Mouse (Mus musculus): ENCODE measurements around the gene Dazl. TPM values are rescaled to one million over a fixed set of nuclear protein-coding genes. Genes with fewer than 3 reads are reported as not detected.

Gene Dazl
- total and polyA plus RNA-seq, 2 experiments from 2014 or later: 0.31 to 0.48 TPM

- no peak overlapping the region for H3K4me3 ChIP-seq (ENCODE audit: low read depth, low read length)
- no peak overlapping the region for H3K27ac ChIP-seq (ENCODE audit: low read depth)
- H3K27me3 ChIP-seq (ENCODE audit: control insufficient read depth, insufficient read depth, low read length): no peaks in the 10 kb centered on the region
- H3K4me2 ChIP-seq (ENCODE audit: low read depth, low read length): no peak overlapping the region
- no peaks in the 10 kb centered on the region for H3K4me1 ChIP-seq (ENCODE audit: control insufficient read depth, insufficient read depth)
- WGBS: 42% methylated on average over 11 of the region's 11 CpGs
- TF ChIP-seq CTCF (IDR thresholded peaks at IDR 0.05; ENCODE audit: low read depth) (no peak), EP300 (IDR thresholded peaks at IDR 0.05; ENCODE audit: low read depth) (no peak)
- H3K9me3 ChIP-seq (replicated peaks; ENCODE audit: control insufficient read depth, low read length): no peaks in the 10 kb centered on the region
- no peaks in the 10 kb centered on the region for H3K36me3 ChIP-seq (replicated peaks; ENCODE audit: control insufficient read depth, insufficient read depth, low read length)
- no peak for DNase-seq (ENCODE audit: low spot score)
- ATAC-seq (ENCODE audit: insufficient read depth, low read depth): no peak
- no peak overlapping the region for H3K9ac ChIP-seq (replicated peaks; ENCODE audit: low read depth, low read length)
These were observed 55.4 kb downstream of the Dazl start for GRCm38 (mm10) chr17:50237818-50238610.

DNA sequence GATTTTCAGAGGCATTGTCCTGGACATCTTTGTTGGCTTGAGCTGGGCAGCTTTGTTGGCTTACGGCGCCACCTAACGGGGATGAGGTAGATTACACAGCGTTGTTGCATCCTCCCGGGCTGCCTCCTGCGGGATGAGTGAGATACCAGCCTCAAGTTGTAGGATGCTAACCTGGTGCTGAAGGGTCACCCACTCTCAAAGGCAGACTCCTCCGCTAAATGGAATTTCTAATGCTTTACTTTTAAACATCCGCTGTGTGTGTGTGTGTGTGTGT, 56.1 kb downstream of the Dazl start:
- Histone ChIP-seq H3K27ac (ENCODE audit: low read depth) (no peak overlapping the region), H3K4me2 (ENCODE audit: low read depth, low read length) (no peak overlapping the region), H3K4me3 (ENCODE audit: low read depth, low read length) (no peak overlapping the region), H3K9ac (replicated peaks; ENCODE audit: low read depth, low read length) (no peak overlapping the region), H3K36me3 (replicated peaks; ENCODE audit: control insufficient read depth, insufficient read depth, low read length) (no peaks in the 10 kb centered on the region), H3K27me3 (ENCODE audit: control insufficient read depth, insufficient read depth, low read length) (no peaks in the 10 kb centered on the region), H3K9me3 (replicated peaks; ENCODE audit: control insufficient read depth, low read length) (no peaks in the 10 kb centered on the region), H3K4me1 (ENCODE audit: control insufficient read depth, insufficient read depth) (no peaks in the 10 kb centered on the region)
- ATAC-seq (ENCODE audit: insufficient read depth, low read depth): peak; percentile 74
- no peak for TF ChIP-seq EP300 (IDR thresholded peaks at IDR 0.05; ENCODE audit: low read depth)
- TF ChIP-seq CTCF (IDR thresholded peaks at IDR 0.05; ENCODE audit: low read depth): peak; percentile 98
- 5% methylated on average over 8 of the region's 8 CpGs for WGBS
- DNase-seq (ENCODE audit: low spot score): peak; percentile 63

GRCm38 (mm10) chr17:50236702-50237435, 56.6 kb downstream of the Dazl start:
- ATAC-seq (ENCODE audit: insufficient read depth, low read depth) (no peak), DNase-seq (ENCODE audit: low spot score) (no peak)

GRCm38 (mm10) chr17:50235943-50236701, 57.3 kb downstream of the Dazl start:
- no peak for ATAC-seq (ENCODE audit: insufficient read depth, low read depth)
- TF ChIP-seq CTCF (IDR thresholded peaks at IDR 0.05; ENCODE audit: low read depth): no peak
- no peak for TF ChIP-seq EP300 (IDR thresholded peaks at IDR 0.05; ENCODE audit: low read depth)
- Histone ChIP-seq H3K9ac (replicated peaks; ENCODE audit: low read depth, low read length) (no peak overlapping the region), H3K4me1 (ENCODE audit: control insufficient read depth, insufficient read depth) (no peaks in the 10 kb centered on the region), H3K27me3 (ENCODE audit: control insufficient read depth, insufficient read depth, low read length) (no peaks in the 10 kb centered on the region), H3K4me3 (ENCODE audit: low read depth, low read length) (no peak overlapping the region), H3K36me3 (replicated peaks; ENCODE audit: control insufficient read depth, insufficient read depth, low read length) (no peaks in the 10 kb centered on the region), H3K9me3 (replicated peaks; ENCODE audit: control insufficient read depth, low read length) (no peaks in the 10 kb centered on the region), H3K4me2 (ENCODE audit: low read depth, low read length) (no peak overlapping the region), H3K27ac (ENCODE audit: low read depth) (no peak overlapping the region)
- no peak for DNase-seq (ENCODE audit: low spot score)
- 68% methylated on average over 13 of the region's 13 CpGs for WGBS

More at GRCm38 (mm10) chr17:50236702-50237435, 56.6 kb downstream of the Dazl start:
- H3K27ac ChIP-seq (ENCODE audit: low read depth): no peak overlapping the region
- no peak overlapping the region for H3K9ac ChIP-seq (replicated peaks; ENCODE audit: low read depth, low read length)
- no peak for TF ChIP-seq CTCF (IDR thresholded peaks at IDR 0.05; ENCODE audit: low read depth)
- no peak for TF ChIP-seq EP300 (IDR thresholded peaks at IDR 0.05; ENCODE audit: low read depth)
- no peaks in the 10 kb centered on the region for H3K36me3 ChIP-seq (replicated peaks; ENCODE audit: control insufficient read depth, insufficient read depth, low read length)
- H3K4me3 ChIP-seq (ENCODE audit: low read depth, low read length): no peak overlapping the region
- no peak overlapping the region for H3K4me2 ChIP-seq (ENCODE audit: low read depth, low read length)
- 57% methylated on average over 9 of the region's 9 CpGs for WGBS
- H3K4me1 ChIP-seq (ENCODE audit: control insufficient read depth, insufficient read depth): no peaks in the 10 kb centered on the region
- H3K9me3 ChIP-seq (replicated peaks; ENCODE audit: control insufficient read depth, low read length): no peaks in the 10 kb centered on the region
- no peaks in the 10 kb centered on the region for H3K27me3 ChIP-seq (ENCODE audit: control insufficient read depth, insufficient read depth, low read length)

DNA sequence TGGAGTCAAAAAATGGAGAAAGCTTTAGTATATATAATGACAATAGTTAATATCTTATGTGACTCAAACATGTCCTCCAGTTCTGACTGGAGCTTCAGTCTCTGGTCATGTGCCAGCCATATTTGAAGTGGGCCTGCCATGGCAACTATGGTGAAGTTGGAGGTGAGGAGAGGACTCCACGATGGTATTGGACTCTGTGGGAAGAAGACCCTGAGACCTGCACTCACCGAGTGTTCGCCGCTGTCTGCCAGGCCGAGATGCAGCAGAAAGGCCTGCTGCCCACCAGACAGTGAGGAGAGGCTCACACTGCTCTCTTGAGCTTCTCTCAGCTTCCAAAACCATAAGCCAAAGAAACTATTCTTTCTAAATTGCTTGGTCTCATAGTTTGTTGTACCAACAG, 59.5 kb downstream of the Dazl start:
- TF ChIP-seq CTCF (IDR thresholded peaks at IDR 0.05; ENCODE audit: low read depth) (no peak), EP300 (IDR thresholded peaks at IDR 0.05; ENCODE audit: low read depth) (no peak)
- H3K4me1 ChIP-seq (ENCODE audit: control insufficient read depth, insufficient read depth): no peaks in the 10 kb centered on the region; the same call in 1 of the 2 replicates
- H3K4me2 ChIP-seq (ENCODE audit: low read depth, low read length): no peak overlapping the region
- WGBS: 86% methylated on average over 5 of the region's 5 CpGs
- no peak overlapping the region for H3K4me3 ChIP-seq (ENCODE audit: low read depth, low read length)
- H3K9me3 ChIP-seq (replicated peaks; ENCODE audit: control insufficient read depth, low read length): no peaks in the 10 kb centered on the region
- DNase-seq (ENCODE audit: low spot score) (no peak), ATAC-seq (ENCODE audit: insufficient read depth, low read depth) (no peak)
- no peak overlapping the region for H3K9ac ChIP-seq (replicated peaks; ENCODE audit: low read depth, low read length)
- H3K27ac ChIP-seq (ENCODE audit: low read depth): no peak overlapping the region
- H3K36me3 ChIP-seq (replicated peaks; ENCODE audit: control insufficient read depth, insufficient read depth, low read length): no peaks in the 10 kb centered on the region
- H3K27me3 ChIP-seq (ENCODE audit: control insufficient read depth, insufficient read depth, low read length): no peaks in the 10 kb centered on the region

Data from heart, postnatal 0 days (tissue).